Mouse (Mus musculus) yolk sac, embryonic 10.5 days (tissue): ENCODE measurements at regions not wholly inside any gene's neighbourhood (a gene's known extent, or its start where the extent isn't known, plus 50 kb on each side); places are given as distances from the start of the nearest gene placed in this dataset.

Experiments
- DNase-seq: peaks from one replicate; pipeline ENCODE4 v3.0.0-alpha.2; 2017; ENCODE audit warnings: low spot score

DNA sequence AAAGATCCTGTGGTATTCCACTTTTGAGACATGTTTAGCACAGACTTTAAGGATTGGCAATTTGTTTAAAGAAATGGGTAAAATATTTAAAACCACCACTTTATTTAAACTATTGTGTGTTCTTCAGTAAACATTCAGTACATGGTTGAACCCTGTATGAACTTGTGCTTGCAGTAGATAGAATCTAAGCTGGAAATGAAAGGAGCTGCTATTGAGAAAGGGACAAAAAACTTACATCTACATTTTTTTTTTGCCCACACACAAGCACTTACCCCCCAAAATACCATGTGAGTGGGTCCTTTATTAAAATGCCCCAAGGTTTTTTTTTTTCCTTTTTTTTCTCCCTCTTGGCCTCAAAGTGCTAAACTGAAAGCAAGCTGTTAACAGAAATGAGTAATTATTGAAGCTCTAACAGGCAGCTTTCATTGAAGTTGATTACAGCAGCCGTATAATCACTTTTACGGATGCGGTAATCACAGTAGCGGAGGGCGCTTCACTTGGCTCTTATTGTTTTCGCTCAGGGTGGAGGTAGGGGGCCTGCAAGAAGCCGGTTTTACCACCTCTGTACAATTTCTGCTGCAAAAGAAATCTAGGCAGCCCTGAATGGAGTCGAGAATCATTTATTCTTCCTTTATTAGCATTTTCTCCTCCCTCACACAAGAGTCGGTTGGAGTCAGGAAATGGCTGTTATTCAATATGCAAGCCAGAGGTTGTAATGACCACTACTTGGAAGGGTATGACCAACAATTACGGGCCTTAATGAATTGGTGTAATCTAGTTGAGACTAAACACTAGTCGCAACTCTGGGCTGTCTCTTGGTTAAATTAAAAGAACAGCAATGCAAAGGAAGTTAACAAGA lies 257.7 kb downstream of the Lmo4 start:
- DNase-seq = no peak

DNA sequence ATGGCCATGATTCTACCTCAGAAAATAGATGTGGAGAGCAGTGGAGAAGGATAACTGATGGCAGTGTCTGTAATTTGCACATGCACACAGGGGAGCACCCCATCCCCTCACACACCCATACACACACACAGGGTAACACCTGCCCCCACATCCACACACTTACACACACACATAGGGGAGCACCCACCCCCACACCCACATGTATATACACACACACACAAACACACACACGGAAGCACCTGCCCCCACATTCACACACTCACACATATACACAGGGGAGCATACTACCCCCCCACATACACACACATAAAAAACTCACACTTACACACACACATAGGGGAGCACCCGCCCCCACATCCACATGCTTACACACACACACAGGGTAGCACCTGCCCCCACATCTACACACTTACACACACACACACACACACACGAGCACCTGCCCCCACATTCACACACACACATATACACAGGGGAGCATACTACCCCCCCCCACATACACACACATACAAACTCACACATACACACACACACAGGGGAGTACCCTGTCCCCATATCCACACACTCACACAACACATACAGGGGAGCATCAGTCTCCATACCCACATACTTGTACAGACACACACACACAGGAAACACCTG lies 265.8 kb downstream of the Lmo4 start:
- DNase-seq = no peak

DNA sequence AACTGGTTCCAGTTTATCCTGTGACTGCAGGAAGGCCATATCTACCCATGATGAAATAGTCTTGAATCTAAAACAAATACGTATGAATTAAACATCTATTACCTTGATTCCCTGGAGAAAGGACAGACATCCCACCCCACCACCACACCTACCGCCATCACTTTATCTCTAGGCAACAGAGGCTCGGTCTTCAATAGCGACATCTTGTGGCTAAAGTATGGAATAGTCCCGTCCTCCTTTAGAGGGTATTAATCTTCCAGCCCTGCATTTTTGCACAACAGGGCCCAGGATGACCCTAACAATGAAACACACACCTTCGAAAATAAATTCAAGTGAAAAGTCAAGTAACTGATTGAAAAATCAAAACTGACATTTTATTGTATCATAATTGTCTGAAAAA lies 279.7 kb downstream of the Lmo4 start:
- DNase-seq = no peak

DNA sequence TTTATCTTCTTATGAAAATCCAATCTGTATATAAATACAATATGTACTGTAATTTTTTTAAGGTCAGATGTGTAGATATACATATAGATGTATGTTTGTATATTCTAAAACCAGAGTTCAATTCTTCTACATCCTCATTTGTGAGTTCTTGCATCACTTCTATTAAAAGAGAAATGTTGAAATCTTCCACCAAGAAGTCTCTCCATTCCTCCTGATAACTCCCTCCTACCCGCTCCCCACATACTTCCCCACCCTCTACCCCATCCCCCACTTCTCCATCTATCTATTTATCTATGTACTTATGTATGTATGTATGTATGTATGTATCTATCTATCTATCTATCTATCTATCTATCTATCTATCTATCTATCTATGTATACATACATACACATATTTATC lies 285.3 kb downstream of the Lmo4 start:
- DNase-seq = no peak

DNA sequence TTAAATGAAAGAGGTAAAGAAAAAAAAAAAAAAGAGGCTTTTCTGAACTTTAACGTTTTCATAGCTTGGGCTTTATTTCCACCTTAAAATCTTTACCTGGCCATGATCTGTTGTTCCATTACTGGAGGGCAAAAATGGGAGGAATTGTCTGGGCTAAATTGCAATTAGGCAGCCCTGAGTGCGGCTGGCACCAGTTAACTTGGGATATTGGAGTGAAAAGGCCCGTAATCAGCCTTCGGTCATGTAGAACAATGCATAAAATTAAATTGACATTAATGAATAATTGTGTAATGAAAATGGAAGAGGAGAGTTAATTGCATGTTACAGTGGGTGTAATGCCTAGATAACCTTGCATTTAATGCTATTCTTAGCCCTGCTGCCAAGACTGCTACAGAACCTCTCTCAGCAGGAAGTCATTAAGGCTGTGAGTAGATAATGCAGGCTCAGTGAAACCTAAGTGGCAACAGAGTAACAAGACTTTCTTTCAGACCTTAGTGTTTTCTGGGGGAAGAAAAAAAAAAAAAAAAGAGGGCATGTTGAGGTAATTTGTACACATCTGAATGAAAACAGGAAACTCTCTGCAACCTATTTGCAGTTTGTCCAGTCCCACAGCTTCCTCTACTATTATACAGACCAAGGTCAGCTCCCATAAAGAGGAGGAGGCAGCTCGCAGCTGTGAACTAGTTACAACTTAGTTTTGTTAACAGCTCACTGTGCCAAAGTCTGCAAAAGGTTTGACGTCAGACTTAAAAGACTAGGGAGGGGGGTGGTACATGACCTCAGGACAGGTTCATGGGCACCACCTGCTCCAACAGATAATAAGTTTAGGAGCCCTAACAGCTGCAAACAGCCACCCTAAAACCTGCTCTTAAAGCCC lies 290.4 kb downstream of the Lmo4 start:
- no peak for DNase-seq

DNA sequence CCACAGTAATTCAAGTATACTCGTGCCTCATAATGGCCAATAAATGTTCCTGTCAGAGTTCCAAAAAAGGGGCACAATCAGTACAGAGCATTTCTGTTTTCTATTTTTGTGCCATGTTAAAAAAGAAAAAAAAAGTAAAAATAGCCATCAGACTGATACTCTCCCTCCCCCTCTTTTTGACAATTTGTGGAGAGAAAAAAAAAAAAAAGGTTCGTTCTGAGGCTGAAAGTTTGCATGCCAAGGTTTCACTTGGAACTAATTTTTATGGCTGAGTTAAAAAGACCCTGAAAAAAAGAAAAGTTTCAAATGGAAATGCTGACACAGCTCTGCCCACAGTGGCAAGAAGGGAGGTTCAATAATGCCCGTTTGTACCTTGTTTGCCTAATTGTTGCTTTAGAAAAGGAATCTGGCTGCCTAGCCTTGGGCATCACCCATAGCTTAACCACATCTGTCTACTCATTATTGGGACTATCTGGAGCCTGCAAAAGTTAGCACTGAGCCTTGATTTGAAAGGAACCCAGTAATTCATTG lies 291.9 kb downstream of the Lmo4 start:
- DNase-seq = no peak

DNA sequence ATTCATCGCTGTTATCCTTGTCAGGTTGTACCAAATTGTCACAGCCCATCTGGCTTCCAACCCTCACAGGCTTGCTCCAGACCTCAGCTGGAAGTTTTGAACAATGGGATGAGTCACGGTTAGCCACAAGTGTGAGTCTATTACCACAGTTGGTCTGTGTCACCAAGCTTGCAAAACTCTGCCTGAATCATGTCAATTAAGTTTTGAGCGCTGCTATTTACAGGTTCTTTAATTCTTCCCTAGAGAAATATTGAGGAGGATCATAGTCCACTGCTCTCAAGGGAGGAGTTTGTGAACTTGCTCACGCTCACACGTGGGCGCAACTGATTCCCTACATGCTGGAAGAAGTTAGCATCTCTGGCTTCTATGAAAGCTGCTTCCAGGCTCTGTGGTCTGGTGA lies 292.6 kb downstream of the Lmo4 start:
- DNase-seq = no peak

DNA sequence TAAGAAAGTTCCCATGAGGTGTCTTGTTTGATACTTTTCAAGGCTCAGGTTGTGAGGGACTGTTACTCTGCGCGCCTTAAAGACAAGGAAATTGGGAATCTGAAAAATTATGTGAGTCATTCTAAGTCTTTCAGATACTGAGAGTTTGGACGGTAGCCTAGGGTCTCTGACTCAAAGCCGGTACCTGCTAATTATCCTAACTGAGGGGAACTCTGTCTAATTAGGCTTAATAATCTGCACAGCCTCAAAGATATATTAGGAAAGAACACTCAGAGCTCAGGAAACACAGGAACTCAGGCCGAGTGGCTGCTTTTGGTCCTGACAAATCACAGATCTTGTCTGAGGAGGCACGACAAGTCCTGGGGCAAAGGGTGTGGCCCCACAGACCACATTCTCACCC lies 295.7 kb downstream of the Lmo4 start:
- DNase-seq = no peak

DNA sequence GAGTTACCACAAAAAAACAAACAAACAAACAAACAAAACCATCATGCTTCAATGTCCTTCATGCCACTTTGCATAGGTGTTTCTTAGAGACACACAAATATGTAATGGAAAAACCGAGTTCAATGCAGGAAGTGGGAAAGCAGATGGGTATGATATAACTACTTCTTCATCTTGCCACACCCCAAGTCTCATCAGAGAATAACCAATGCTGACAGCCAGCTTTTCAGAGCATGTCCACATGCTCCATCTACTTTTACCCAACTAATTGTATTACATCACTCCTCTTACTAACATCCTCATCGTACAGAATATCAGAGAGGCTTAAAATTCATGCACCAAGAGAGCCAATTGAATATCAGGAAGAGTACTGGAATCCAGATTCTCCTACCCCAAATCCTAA lies 301.6 kb downstream of the Lmo4 start:
- no peak for DNase-seq

DNA sequence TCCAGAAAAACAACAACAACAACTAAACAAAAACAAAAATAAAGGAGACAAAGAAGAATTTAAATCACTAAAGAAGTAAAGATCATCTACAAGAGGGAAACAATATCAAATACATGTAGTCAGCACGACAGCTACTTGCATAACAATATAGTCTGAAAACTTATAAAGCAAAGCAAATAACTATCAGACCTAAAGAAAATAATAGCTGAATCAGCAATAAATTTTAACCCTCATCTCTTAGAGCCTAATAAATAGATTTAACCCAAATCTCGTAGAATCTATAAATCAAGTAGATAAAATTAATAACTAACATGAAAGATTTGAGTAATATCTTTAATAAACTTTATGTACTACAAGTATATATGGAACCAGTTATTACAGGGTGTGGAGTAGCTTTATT lies 324.2 kb downstream of the Lmo4 start:
- no peak for DNase-seq

DNA sequence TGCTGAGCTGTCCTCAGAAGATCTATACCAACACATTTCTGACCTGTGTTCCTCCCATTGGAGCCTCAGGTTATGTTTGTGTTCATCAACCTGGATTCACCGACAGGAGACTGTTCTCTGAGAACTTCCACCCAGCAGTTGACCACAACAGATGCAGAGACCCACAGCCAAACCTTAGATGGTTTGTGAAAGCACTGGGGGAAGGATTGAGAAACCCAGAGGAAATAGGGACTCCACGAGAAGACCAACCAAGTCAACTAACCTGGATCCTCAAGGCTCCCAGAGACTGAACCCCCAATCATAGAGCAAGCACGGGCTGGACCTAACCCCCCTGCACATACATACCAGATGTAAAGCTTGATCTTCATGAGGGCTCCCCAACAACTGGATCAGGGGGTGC lies 331.1 kb downstream of the Lmo4 start:
- no peak for DNase-seq

DNA sequence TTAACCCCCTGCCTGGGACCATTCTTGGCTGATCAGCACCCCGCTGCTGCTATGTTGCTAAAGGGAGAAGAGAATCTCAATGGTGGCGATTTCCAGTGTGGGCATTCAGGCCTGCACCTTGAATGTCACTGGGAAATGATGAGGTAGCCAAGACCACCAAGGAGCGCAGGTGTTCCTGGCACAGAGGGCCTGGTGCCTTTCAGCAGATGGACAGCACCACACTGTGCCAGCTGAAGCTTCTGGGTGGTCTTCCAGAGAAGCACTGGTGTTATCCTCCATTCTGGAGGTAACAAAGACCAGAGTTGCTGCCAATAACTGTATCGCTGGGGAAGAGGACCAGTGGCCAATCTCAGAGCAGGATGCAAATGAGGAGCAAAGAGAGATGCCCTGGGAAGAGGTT lies 338.5 kb downstream of the Lmo4 start:
- peak; percentile 9 for DNase-seq

DNA sequence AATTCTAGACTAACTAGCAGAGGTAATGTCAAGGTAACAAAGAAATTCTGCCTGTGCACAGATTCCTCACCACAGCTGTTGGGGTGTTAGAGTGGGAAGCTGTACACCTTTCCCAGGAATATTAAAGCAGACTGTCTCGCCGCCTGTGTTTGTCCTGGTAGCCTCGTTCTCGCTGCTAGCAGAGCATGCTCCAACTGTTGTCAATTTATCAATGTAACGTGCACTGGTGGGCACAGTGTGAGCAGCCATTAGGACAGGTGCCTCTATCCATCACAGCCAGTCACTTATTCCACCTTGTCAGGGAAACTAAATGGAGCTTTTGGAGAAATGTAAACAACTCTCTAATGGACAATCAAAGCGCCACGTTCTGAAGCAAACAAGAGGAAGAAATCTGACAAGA lies 339.4 kb downstream of the Lmo4 start:
- no peak for DNase-seq

DNA sequence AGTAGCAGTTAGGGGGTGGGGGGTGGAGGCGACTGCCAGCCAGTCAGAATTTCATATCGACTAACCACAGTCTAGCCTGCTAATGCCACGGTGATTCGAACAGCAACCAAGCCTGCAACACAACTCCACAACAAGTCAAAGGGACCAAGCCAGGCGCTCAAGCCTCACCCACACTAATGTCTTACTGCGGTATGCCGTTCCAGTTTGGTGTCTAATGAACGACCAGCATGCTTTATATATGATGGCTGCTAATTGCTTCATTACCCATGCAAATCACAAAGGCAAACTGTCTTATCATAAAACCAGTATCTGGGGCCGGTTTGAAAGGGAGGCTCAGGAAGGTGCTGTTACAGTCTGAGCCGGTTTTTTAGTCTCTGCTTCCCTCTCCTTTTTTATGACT lies 340.5 kb downstream of the Lmo4 start:
- DNase-seq = no peak

DNA sequence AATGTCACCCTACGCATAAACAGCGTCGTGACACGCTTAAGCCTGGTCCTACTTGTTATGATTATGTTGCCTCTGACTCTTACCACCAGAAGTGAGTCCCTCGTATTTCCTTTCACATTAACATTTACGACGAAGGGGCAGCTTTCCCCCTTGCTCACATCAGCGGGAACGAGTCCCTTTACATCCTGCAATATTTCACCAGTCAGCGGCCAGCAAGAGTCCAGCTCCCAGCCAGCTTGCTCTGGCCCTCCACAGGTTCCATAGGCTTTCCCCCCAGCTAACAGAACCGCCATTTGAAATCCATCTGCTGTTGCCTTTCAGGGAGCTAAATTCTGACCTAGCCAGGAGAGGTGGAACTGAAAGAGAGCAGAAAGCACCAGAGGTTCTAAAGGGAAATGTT lies 342.5 kb downstream of the Lmo4 start:
- DNase-seq = no peak

DNA sequence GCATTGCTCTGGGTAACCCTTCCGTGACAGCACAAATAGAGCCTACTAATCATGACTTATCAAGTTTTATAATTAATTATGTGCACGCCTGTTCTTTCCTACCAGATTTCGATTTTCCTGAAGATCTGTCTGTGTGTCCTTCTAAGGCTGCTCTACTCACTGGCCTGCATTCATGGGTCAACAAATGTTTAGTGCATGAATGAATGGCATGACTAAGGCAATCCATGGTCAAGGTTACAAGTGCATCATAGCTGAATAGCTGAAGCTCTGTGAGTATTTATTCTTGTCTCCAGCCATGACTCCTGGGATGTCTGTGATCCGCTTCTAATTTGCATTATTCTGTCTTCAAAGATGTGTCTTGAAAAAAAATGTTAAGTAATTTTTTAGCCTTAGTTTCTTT lies 343.2 kb downstream of the Lmo4 start:
- DNase-seq = no peak

DNA sequence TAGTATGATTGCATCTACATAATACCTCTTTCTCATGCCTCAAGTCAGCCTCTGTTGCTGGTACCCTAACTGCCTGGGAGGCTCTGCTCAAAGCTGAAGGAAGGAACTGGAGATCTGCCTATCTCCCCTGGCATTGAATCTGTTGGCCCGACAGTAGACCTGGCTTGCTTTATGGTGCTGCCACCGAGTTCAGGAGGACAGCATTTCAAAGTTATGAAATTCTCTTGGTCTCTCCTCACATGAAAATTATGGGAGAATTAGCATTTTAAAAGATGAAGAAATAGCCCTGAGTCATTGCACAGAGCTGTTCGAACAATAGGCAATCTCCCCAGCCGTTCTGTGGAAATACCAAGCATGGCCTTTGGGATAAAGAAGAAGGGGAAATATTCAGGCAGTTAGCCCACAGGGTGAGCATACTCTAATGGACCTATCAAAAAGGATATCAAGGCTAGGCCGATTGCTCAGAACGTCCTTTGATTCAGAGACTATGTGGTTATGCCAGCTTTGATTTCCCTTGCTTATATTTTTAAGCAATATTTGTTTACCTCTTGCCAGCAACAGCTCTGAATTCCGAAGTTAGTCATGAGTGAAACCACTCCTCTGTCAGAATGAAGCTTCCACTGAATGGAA lies 369.3 kb downstream of the Lmo4 start:
- DNase-seq = no peak

DNA sequence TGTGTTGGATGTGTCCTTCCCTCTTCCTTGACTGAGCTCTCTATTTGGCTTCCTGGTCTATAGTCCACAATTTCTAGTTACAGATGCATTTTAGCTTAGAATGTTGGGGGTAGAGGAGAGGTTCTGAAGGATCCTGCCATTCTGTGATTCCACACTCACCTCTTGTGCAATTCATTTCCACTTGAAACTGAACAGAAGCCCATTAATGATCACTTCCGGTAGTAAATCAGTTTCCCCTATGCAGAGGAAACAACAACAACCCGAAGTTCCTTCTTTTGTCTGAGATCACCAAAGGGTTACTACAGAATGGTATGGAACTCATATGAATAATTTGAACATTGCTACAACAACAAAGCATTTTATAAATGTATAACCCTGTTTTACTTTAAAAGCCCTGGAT lies 370.3 kb downstream of the Lmo4 start:
- DNase-seq = no peak

DNA sequence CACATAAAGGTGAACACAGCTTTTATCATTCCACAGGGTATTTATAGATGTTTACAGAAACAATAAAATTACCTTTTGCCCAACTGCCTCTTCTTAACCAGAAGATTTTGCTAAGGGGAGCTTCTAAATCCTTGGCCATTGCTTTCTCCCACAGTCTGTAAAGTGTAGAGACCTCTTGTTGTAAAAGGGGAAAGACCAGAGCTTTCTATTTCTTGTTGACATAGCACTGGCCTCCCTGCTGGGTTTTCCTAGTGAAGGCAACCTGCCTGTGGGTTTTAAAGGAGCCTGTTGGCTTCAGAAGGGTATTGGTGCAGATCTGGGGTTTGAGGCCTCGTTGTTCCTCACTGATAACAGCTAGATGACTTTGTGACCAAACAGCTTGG lies 381.6 kb downstream of the Lmo4 start:
- no peak for DNase-seq

DNA sequence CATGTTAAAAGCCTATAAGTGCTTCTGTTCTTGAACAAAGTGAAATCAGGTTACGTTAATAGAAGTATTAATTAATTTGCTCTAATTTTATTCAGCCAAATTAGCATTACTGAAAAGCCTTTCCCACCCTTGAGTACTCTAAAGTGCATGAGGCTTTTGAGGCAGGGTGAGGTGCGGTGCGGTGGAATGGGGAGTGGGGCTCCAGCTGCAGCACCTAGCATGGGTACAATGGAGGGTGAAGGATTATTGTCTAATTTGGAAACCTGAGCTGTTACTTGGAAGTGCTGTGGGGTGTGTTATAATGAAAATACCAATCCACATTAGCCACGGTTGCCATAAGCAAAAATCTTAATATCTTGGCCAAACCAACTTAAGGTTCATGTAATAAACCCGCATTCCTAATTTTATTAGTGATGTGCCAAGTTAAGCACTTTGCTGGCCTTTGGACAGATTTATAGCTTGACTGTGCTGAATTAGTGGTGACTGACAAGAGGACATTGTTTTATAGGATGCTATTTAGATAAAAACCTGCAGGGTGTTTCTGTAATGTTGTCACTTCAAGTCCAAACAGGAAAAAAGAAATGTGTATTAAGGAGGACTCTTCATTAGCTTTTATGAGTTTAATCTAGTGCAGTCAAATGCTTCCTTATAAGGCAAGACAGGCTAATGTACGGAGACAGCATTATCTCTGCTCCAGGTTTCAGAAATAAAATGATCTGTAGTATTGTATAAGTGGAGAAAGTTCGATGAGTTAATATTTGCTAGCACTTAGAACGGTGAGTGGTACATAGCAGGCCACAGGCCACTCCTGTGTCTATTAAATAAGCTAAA lies 382.2 kb downstream of the Lmo4 start:
- DNase-seq = no peak

DNA sequence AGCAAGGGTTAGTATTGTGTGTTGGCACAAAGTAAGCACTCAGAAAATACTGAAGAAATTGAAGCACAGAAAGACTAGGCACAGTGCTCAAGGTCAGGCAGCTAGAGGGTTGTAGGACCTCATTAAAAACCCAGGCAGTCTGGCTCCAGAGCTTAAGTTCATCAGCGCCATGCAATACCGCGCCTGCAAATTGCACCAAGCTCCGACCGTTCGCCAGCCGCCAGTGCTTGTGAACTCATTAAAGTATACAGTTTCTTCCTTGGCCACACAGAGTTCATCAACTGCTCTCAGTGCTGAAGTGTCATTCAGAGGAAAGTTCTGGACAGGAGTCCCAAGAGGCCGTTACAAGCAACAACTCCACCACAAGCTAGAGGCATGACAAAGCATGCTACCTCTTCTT lies 397.5 kb downstream of the Lmo4 start:
- no peak for DNase-seq
